Mouse (Mus musculus) cerebellum, adult 2 months (tissue): ENCODE results near the gene Dnah11.

Source experiments
- CTCF ChIP-seq: fragments of 200-500 bp; IDR thresholded peaks from 2 replicates; pipeline ENCODE4 v1.5.1; 2011; ENCODE audit warnings: low read depth, mild to moderate bottlenecking, control low read depth, low read length, moderate library complexity, borderline replicate concordance; ENCODE audit not compliant: insufficient read depth
- POLR2A ChIP-seq: fragments of 200-500 bp; IDR thresholded peaks from 2 replicates; pipeline ENCODE4 v1.6.1; 2011; ENCODE audit warnings: low read length, control low read depth, borderline replicate concordance; ENCODE audit not compliant: insufficient read depth

DNA sequence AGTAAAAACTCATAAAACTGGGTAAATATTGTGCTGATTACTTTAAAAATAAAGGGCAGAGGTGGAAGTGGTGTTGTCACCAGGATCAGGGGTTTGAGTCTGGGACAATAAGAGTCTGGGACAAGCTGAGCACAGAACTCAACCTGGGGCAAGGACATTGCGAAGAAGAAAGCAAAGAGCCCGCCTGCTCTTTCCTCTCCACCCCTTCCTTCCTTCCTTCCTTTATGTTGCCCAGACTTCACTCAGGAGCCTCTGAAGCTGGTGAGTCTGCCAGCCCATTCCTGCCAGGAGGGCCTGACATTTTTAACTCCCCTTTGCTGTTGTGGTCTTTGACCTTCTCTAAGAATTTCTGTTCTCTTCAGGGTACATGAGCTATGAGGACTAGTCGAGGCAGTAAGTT lies 86.9 kb downstream of the Dnah11 start:
- no peak for TF ChIP-seq CTCF
- no peak for TF ChIP-seq POLR2A
